Mouse (Mus musculus) brain, embryonic 14.5 days (tissue): ENCODE results near the gene Timd2. TPM values are rescaled to one million over a fixed set of nuclear protein-coding genes. Genes with fewer than 3 reads are reported as not detected.
"Not testable (repeated sequence)": the region's sequence is repeated elsewhere in the genome, so short reads cannot be mapped to it uniquely, and the experiment has no call there.

ENCODE experiments used
- DNase-seq: peaks from one replicate; pipeline ENCODE4 v3.0.0-alpha.2; 2011; ENCODE audit warnings: low read depth
- CTCF ChIP-seq: fragments of 200-500 bp; IDR thresholded peaks from 2 replicates; pipeline ENCODE4 v1.5.1; 2012; ENCODE audit warnings: inconsistent platforms, mild to moderate bottlenecking, moderate library complexity, borderline replicate concordance; ENCODE audit not compliant: insufficient read depth, insufficient read length; ENCODE audit errors: extremely low read depth
- POLR2A ChIP-seq: fragments of 200-500 bp; IDR thresholded peaks from 2 replicates; pipeline ENCODE4 v1.6.1; 2012; ENCODE audit warnings: mild to moderate bottlenecking, inconsistent platforms, borderline replicate concordance; ENCODE audit not compliant: poor library complexity, insufficient read depth, insufficient read length, severe bottlenecking; ENCODE audit errors: extremely low read depth
- polyA plus RNA-seq: library from polyadenylated mRNA; depleted of rRNA; stranded (reverse); fragments of >200 nt; gene quantifications from 2 replicates; pipeline ENCODE4 v1.2.3, GENCODE M21; 2012; rRNA removed

Timd2 gene
- polyA plus RNA-seq, 1 experiment, result not detected

DNA sequence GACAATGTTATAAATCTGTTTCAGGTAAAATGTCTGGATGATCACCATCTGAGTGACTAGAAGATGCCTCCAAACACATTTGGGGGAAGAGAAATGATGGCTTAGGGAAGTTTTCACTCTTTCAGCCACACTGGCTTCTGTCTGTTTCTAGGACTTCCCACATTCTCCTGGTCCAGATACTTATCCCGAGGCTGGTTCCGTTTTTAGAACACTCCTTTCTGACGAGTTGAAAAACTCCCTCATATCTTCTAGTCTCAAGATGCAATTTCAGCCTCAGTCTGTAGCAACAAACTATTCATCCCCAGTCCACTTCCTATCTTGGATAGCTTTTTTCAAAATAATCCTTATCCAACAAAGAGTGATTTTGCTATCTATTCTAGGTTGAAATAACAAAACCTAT is 54.4 kb downstream of the Timd2 start:
- no peak for DNase-seq
- no peak for TF ChIP-seq CTCF
- no peak for TF ChIP-seq POLR2A

GRCm38 (mm10) chr11:46649655-46650054 is 57.2 kb downstream of the Timd2 start:
- not testable (repeated sequence) for DNase-seq

DNA sequence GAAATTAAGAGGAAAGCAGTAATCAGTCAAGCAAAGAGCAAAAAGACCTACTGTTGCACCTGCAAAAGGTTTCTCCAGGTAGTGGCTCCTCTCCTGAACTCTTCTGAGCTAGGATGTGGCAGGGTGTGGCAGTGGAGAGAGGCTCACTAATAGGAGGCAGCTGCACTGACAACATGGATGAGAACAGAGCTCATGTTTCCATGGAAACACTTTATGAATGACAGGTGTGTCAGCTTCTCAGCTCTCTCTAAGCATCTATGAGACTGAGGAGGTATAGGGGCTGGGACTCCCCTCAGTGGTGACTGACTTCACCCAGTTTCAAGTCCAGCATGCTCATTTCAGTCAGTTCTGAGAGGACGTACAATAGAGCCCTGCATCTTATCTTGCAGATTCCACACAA is 62.0 kb downstream of the Timd2 start:
- DNase-seq, result peak; percentile 31
- no peak for TF ChIP-seq POLR2A
- no peak for TF ChIP-seq CTCF

GRCm38 (mm10) chr11:46636568-46636967 is 70.3 kb downstream of the Timd2 start:
- no peak for DNase-seq
- TF ChIP-seq POLR2A, result no peak
- TF ChIP-seq CTCF, result no peak

DNA sequence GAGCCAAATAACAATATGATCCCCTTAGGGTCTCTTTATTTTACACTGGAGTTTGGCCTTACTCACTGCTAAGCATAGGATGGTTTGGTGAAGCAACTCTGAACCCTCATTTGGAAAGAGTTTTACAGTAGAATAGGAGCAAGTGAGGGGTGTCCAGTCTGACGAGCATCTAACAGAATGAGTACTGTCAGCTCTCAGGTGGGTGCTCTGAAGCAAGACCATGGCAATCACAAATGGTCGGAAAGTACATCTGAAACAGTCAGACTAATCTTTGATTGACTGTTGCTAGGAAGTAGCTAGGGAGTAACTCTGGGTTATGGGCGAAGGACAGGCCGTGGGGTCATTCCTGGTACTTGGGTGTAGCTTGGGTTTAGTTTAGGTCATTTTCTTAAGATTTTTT is 71.3 kb downstream of the Timd2 start:
- not testable (repeated sequence) for DNase-seq

DNA sequence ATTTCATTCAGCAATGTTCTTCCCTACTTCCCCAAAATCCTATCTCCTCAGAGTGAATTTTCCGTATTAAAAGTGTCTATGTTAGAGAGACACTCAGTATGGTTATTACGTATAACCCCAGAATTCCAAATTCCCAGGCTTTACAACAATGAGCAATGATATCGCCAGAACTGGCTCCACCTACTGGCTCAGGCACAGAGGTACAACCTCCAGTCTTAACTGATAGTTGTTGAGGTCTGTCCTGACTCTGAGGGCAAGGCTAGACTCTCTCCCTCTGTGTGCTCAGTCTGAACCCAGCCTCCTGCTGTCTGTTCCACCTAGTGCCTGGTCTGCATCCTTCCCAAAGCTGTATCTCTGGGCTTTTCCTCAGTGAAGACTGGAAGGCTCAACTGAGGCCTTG is 75.2 kb downstream of the Timd2 start:
- peak; percentile 45 for DNase-seq
- TF ChIP-seq POLR2A (no peak), CTCF (peak; percentile 66; the same call in 1 of the 2 replicates)

GRCm38 (mm10) chr11:46629211-46629795 is 77.6 kb downstream of the Timd2 start, which contains the start of gene Dppa1:
Gene Dppa1 (minus strand): TSS chr11:46629261.
- TF ChIP-seq CTCF (no peak), POLR2A (no peak)
- no peak for DNase-seq

DNA sequence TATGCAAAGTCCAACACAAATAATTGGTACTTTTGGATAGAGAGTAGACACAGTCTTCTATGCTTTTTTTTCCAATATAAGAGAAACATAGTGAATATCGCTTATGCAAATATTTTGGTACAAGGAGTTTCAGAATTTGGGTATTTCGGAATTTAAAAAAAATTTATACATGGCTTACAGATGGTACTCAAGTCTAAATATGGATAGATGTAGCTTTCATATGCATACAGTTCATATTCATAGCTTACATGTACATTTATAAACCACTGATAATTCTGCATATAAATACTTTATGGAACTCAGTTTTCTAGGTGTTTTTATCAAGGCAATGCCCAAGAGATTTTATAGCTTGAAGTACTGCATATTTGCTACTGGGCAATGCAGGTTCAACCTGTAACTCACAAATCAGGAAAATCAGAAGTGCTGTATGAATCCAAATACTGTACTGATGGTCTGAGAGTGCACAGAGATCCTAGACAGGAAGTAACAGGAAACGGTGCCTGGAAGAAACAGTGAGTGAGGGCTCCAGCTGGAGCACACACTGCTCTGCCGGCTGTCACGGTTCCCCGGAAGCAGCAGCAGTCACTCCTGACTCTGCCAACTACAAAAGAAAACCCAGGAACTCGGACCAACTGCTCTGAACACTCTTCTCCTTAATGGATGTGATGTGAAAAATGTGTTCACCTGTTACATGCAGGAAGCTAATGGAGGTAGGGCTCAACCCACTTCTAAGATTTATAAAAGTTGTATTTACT is 86.3 kb downstream of the Timd2 start:
- TF ChIP-seq CTCF, result no peak
- TF ChIP-seq POLR2A, result no peak
- no peak for DNase-seq

- DNase-seq, result peak; percentile 9
- no peak for TF ChIP-seq POLR2A
- no peak for TF ChIP-seq CTCF
These were observed 86.9 kb downstream of the Timd2 start for GRCm38 (mm10) chr11:46619929-46620328.

Other genes starting within 250 kb of the Timd2 start
- not detected in 2 replicates for gene Gm12169, start 182.8 kb downstream of the Timd2 start, polyA plus RNA-seq
- 0.03 TPM in 1 of 2 replicates, not detected in the other for gene BC053393, start 135.5 kb downstream of the Timd2 start, polyA plus RNA-seq
- not detected in 2 replicates for gene Dppa1, start 77.8 kb downstream of the Timd2 start, polyA plus RNA-seq
- gene Havcr1, start 28.0 kb upstream of the Timd2 start, polyA plus RNA-seq, result 0.12 TPM in 1 of 2 replicates, not detected in the other
- 0.06 and 0.11 TPM in 2 replicates for gene Timd4, start 103.7 kb upstream of the Timd2 start, polyA plus RNA-seq